Mouse (Mus musculus) ovary, postnatal 10 days (tissue): Measurements from ENCODE around the gene Klk7.

ENCODE experiments used
- DNase-seq: peaks from one replicate; pipeline ENCODE4 v3.0.0; 2022; ENCODE audit warnings: low spot score

Klk7 gene

GRCm38 (mm10) chr7:43797333-43797769 lies 13.7 kb upstream of the Klk7 start, which contains the start of gene Klk8:
TSS of gene Klk8 (plus strand) at chr7:43797577.
- DNase-seq, result no peak

- no peak for DNase-seq
Observed at GRCm38 (mm10) chr7:43797844-43798462, 13.1 kb upstream of the Klk7 start.

- no peak for DNase-seq
Observed at GRCm38 (mm10) chr7:43799876-43800275, 11.2 kb upstream of the Klk7 start.

- no peak for DNase-seq
Observed at GRCm38 (mm10) chr7:43815211-43815610, 4.1 kb downstream of the Klk7 start.

- no peak for DNase-seq
Observed at GRCm38 (mm10) chr7:43816746-43817145, 5.7 kb downstream of the Klk7 start.

GRCm38 (mm10) chr7:43821581-43821980 lies 10.5 kb downstream of the Klk7 start:
- DNase-seq, result no peak

- no peak for DNase-seq
Observed at GRCm38 (mm10) chr7:43824199-43824598, 13.1 kb downstream of the Klk7 start, which contains the start of gene Klk6. TSS of gene Klk6 (plus strand) at chr7:43824499.

- DNase-seq, result no peak
Observed at GRCm38 (mm10) chr7:43826056-43826455, 15.0 kb downstream of the Klk7 start.

DNA sequence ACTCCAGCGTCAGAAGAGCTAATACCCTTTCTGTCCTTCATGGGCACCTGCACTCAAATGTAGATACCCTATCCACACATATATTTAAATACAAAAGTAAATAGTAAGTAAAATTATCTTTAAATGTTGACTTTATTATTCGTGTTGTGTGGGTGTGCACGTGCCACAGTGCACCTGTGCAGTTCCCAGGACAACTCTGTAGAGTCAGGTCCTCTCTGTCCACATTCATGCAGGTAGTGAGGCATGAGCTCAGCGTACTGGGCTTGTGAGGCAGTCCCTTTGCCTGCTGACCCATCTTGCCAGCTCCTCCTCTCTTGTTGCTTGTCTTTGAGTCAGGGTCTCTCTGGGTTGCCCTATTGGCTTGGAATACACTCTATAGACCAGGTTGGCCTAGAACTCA lies 16.6 kb downstream of the Klk7 start:
- no peak for DNase-seq

GRCm38 (mm10) chr7:43829006-43829405 lies 17.9 kb downstream of the Klk7 start:
- no peak for DNase-seq

GRCm38 (mm10) chr7:43841701-43842100 lies 30.6 kb downstream of the Klk7 start, which contains the start of gene Klk5:
TSS of gene Klk5 (plus strand) at chr7:43841971.
- DNase-seq, result no peak

DNA sequence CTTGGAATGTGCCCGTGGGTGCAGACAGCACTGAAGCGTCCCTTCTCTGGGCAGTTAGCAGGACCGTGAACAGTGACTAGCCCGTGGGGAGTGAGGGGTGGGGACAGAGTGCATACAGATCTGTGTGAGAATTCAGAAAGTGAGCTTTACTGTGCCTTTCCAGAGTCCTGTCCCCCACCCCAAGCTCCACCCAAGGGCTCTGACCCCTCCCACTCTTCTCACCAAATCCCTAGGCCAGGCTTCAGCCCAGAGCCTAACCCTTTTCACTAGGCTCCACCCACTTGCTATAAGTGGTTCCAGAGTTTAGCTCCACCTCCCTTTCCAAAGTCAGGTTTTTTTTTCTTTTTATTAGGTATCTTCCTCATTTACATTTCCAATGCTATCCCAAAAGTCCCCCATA lies 32.7 kb downstream of the Klk7 start:
- no peak for DNase-seq

GRCm38 (mm10) chr7:43851616-43852015 lies 40.5 kb downstream of the Klk7 start:
- DNase-seq, result no peak

GRCm38 (mm10) chr7:43854642-43855380 lies 43.7 kb downstream of the Klk7 start:
- no peak for DNase-seq

- DNase-seq, result no peak
Observed at GRCm38 (mm10) chr7:43855709-43856108, 44.6 kb downstream of the Klk7 start.

DNA sequence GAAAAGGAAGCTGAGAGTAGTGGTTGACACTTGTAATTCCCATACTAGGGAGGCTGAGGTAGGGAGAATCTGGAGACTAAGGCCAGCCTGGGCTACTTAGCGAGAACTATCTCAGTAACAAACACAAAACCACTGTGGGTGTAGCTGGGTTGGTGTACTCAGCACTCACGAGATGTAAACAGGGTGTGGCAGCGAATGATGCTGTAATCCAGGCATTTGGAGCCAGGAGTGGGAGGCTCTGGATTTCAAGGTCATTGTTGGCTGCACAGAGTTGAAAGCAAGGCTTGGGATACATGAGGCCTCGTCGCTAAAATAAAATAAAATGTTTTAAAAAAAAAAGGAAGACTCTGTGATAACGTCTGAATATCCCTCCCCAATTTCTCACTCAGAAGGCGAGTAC lies 45.2 kb downstream of the Klk7 start:
- DNase-seq, result no peak

DNA sequence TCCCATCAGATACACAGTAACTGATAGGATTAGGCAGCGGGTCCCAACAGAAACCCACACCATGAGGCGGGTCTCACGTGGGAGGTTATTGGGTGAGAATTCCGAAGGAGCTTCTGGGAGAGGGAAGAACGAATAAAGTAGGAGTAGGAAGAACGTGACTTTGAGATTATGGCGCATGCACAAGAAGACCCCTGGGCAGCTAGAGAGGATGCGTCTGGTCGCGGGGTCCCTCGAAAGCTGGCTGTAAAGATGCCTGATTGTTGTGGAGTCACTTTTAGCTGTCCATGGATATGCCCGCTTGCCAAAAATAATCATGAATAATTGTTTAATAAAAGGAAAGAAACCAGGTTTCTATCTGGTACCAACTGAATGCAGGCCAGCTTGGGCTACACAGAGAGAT lies 46.4 kb downstream of the Klk7 start:
- DNase-seq, result no peak

GRCm38 (mm10) chr7:43860411-43860810 lies 49.3 kb downstream of the Klk7 start:
- no peak for DNase-seq
